Mouse (Mus musculus) intestine, embryonic 14.5 days (tissue): ENCODE results near the gene Ciart. TPM values are rescaled to one million over a fixed set of nuclear protein-coding genes. Genes with fewer than 3 reads are reported as not detected.
"Not testable (repeated sequence)": the region's sequence is repeated elsewhere in the genome, so short reads cannot be mapped to it uniquely, and the experiment has no call there.

Experiments
- ATAC-seq: fragments of 200-750 bp; cut with Nextera tagmentation; replicated peaks from 2 replicates; pipeline ENCODE4 v1.8.0; 2017; ENCODE audit warnings: low read depth, moderate number of reproducible peaks, moderate TSS enrichment, moderate library complexity; ENCODE audit not compliant: low FRiP score, low TSS enrichment
- DNase-seq: peaks from one replicate; pipeline ENCODE4 v3.0.0-alpha.2; 2018; ENCODE audit warnings: low spot score
- H3K27ac ChIP-seq: fragments of 300-500 bp; sonication (generic); 2 replicates; pipeline ENCODE4 v1.5.1; 2014; ENCODE audit warnings: low read depth, mild to moderate bottlenecking, control low read depth
- H3K27me3 ChIP-seq: fragments of 300-500 bp; sonication (generic); replicated peaks from 2 replicates; pipeline ENCODE4 v1.6.1; 2014; ENCODE audit warnings: low read length, control low read depth; ENCODE audit not compliant: control insufficient read depth, insufficient read depth
- H3K36me3 ChIP-seq: fragments of 300-500 bp; sonication (generic); 2 replicates; pipeline ENCODE4 v1.6.1; 2014; ENCODE audit warnings: low read length, control low read depth; ENCODE audit not compliant: control insufficient read depth, insufficient read depth
- H3K4me1 ChIP-seq: fragments of 300-500 bp; sonication (generic); replicated peaks from 2 replicates; pipeline ENCODE4 v1.6.1; 2014; ENCODE audit warnings: low read length, control low read depth, mixed read lengths; ENCODE audit not compliant: control insufficient read depth, insufficient read depth
- H3K4me2 ChIP-seq: fragments of 300-500 bp; sonication (generic); 2 replicates; pipeline ENCODE4 v1.6.1; 2014; ENCODE audit warnings: low read length
- H3K4me3 ChIP-seq: fragments of 300-500 bp; sonication (generic); 2 replicates; pipeline ENCODE4 v1.5.1; 2014; ENCODE audit warnings: low read depth, low read length, control low read depth, mixed read lengths
- H3K9ac ChIP-seq: fragments of 300-500 bp; sonication (generic); 2 replicates; pipeline ENCODE4 v1.6.1; 2014; ENCODE audit warnings: mild to moderate bottlenecking, low read length
- H3K9me3 ChIP-seq: fragments of 300-500 bp; sonication (generic); 2 replicates; pipeline ENCODE4 v1.6.1; 2016; ENCODE audit warnings: low read length, control low read depth; ENCODE audit not compliant: control insufficient read depth
- WGBS: fragments of 180-500 bp; shearing (Covaris S2); extraction: QIAGEN DNeasy Blood & Tissue Kit; methylation state at CpG from one replicate; pipeline ENCODE4 v1.1.7; 2014; 5-methylcytosine and 5-hydroxymethylcytosine counted together
- polyA plus RNA-seq: library from polyadenylated mRNA; unstranded; fragments of >200 nt; fragmentation: Nextera tagmentation; extraction: Ambion mirVana; gene quantifications from 2 replicates; pipeline ENCODE4 v1.2.1, GENCODE M21; 2014

Ciart gene
- polyA plus RNA-seq, 1 experiment from 2014 or later, result 6.7 TPM

GRCm38 (mm10) chr3:95894317-95895160, 12.5 kb upstream of the Ciart start:
- peak; percentile 24 for ATAC-seq

GRCm38 (mm10) chr3:95893606-95894316, 11.7 kb upstream of the Ciart start, which contains the start of gene Aph1a:
TSS of gene Aph1a (plus strand) at chr3:95893969.
- DNase-seq (peak; percentile 91), ATAC-seq (peak; percentile 96)
- peak within 1 kb of the TSS; percentile 61 for H3K4me3 ChIP-seq
- H3K4me1 ChIP-seq, result peaks cover 26% of the 10 kb centered on the region
- H3K27me3 ChIP-seq, H3K9me3 ChIP-seq: not testable (repeated sequence)
- H3K36me3 ChIP-seq, result peaks cover 10% of the 10 kb centered on the region; the same call in 1 of the 2 replicates
- peak within 1 kb of the TSS; percentile 84 for H3K27ac ChIP-seq
- peak within 1 kb of the TSS; percentile 72 for H3K9ac ChIP-seq
- WGBS, result 0% methylated on average over 19 of the region's 43 CpGs
- peak within 1 kb of the TSS; percentile 77 for H3K4me2 ChIP-seq

More at GRCm38 (mm10) chr3:95894317-95895160, 12.5 kb upstream of the Ciart start:
- peak overlapping the region; percentile 72 for H3K9ac ChIP-seq
- peaks cover 10% of the 10 kb centered on the region; the same call in 1 of the 2 replicates for H3K36me3 ChIP-seq
- H3K9me3 ChIP-seq, result no peaks in the 10 kb centered on the region
- H3K27ac ChIP-seq, result peak overlapping the region; percentile 71
- H3K4me1 ChIP-seq, result peaks cover 26% of the 10 kb centered on the region
- H3K4me2 ChIP-seq, result peak overlapping the region; percentile 77
- H3K4me3 ChIP-seq, result peak overlapping the region; percentile 61
- H3K27me3 ChIP-seq, result no peaks in the 10 kb centered on the region
- WGBS, result 4% methylated on average over 16 of the region's 16 CpGs
- DNase-seq, result peak; percentile 63

GRCm38 (mm10) chr3:95893126-95893525, 11.1 kb upstream of the Ciart start:
- H3K27ac ChIP-seq, result peak overlapping the region; percentile 84
- ATAC-seq (no peak), DNase-seq (no peak)
- 10% methylated on average over 7 of the region's 7 CpGs for WGBS
- H3K9ac ChIP-seq, result peak overlapping the region; percentile 36; the same call in 1 of the 2 replicates
- peaks cover 26% of the 10 kb centered on the region for H3K4me1 ChIP-seq
- peaks cover 9% of the 10 kb centered on the region; the same call in 1 of the 2 replicates for H3K36me3 ChIP-seq
- no peaks in the 10 kb centered on the region for H3K9me3 ChIP-seq
- H3K27me3 ChIP-seq, result no peaks in the 10 kb centered on the region
- H3K4me3 ChIP-seq, result peak overlapping the region; percentile 61
- H3K4me2 ChIP-seq, result peak overlapping the region; percentile 63

- peak overlapping the region; percentile 54 for H3K4me2 ChIP-seq
- 0 out of 2 replicates have a peak, but pooled peaks cover 7% of the 10 kb centered on the region for H3K36me3 ChIP-seq
- peak overlapping the region; percentile 84 for H3K27ac ChIP-seq
- DNase-seq, result no peak
- WGBS, result 36% methylated on average over 11 of the region's 11 CpGs
- no peak for ATAC-seq
- peaks cover 26% of the 10 kb centered on the region for H3K4me1 ChIP-seq
- no peaks in the 10 kb centered on the region for H3K9me3 ChIP-seq
- 0 out of 2 replicates have a peak overlapping the region, but pooled peaks have one; percentile 11 for H3K9ac ChIP-seq
- peak overlapping the region; percentile 35 for H3K4me3 ChIP-seq
- H3K27me3 ChIP-seq, result no peaks in the 10 kb centered on the region
Observed at GRCm38 (mm10) chr3:95892066-95893052, 10.3 kb upstream of the Ciart start.

GRCm38 (mm10) chr3:95891211-95892065, 9.4 kb upstream of the Ciart start, which contains the start of gene BC028528:
TSS of gene BC028528 (minus strand) at chr3:95892005.
- DNase-seq (peak; percentile 59), ATAC-seq (no peak)
- peak within 1 kb of the TSS; percentile 37 for H3K9ac ChIP-seq
- H3K4me3 ChIP-seq, result peak within 1 kb of the TSS; percentile 35
- peak within 1 kb of the TSS; percentile 54 for H3K4me2 ChIP-seq
- H3K9me3 ChIP-seq, result no peaks in the 10 kb centered on the region
- H3K36me3 ChIP-seq, result 0 out of 2 replicates have a peak, but pooled peaks cover 6% of the 10 kb centered on the region
- no peaks in the 10 kb centered on the region for H3K27me3 ChIP-seq
- peaks cover 26% of the 10 kb centered on the region for H3K4me1 ChIP-seq
- H3K27ac ChIP-seq, result peak within 1 kb of the TSS; percentile 78
- 21% methylated on average over 12 of the region's 12 CpGs for WGBS

- ATAC-seq (no peak), DNase-seq (no peak)
- Histone ChIP-seq H3K27ac (no peak overlapping the region), H3K36me3 (0 out of 2 replicates have a peak, but pooled peaks cover 6% of the 10 kb centered on the region), H3K9me3 (no peaks in the 10 kb centered on the region), H3K4me2 (no peak overlapping the region), H3K4me3 (no peak overlapping the region), H3K9ac (no peak overlapping the region), H3K4me1 (peaks cover 21% of the 10 kb centered on the region), H3K27me3 (no peaks in the 10 kb centered on the region)
- 76% methylated on average over 3 of the region's 3 CpGs for WGBS
Observed at GRCm38 (mm10) chr3:95889664-95890063, 7.6 kb upstream of the Ciart start.

- 0 out of 2 replicates have a peak, but pooled peaks cover 6% of the 10 kb centered on the region for H3K36me3 ChIP-seq
- no peaks in the 10 kb centered on the region for H3K9me3 ChIP-seq
- no peak overlapping the region for H3K27ac ChIP-seq
- DNase-seq (no peak), ATAC-seq (no peak)
- peaks cover 18% of the 10 kb centered on the region for H3K4me1 ChIP-seq
- H3K4me2 ChIP-seq, result no peak overlapping the region
- no peak overlapping the region for H3K9ac ChIP-seq
- 79% methylated on average over 4 of the region's 4 CpGs for WGBS
- H3K4me3 ChIP-seq, result no peak overlapping the region
- H3K27me3 ChIP-seq, result no peaks in the 10 kb centered on the region
Observed at GRCm38 (mm10) chr3:95887596-95887995, 5.5 kb upstream of the Ciart start.
